8 mouse cellular contexts compared by ENCODE assay signal in genomic region chr13:31792480-31793132, GRCm38 (mm10). TPM values are rescaled to one million over a fixed set of nuclear protein-coding genes. Genes with fewer than 3 reads are reported as not detected.
DNase-seq lines count a peak whose midpoint lies in the region; ATAC-seq lines count a peak whose summit lies in the region.

No protein-coding gene starts in this region.

- H3K36me3 ChIP-seq in liver, embryonic 15.5 days (replicated peaks), result no peaks in the 10 kb centered on the region

- no peak for ATAC-seq in CD4-positive, CD25-positive, alpha-beta regulatory T cell, adult 4 months
- ATAC-seq in liver, embryonic 15.5 days (ENCODE audit: insufficient read depth), result no peak

- H3K9me3 ChIP-seq in liver, embryonic 15.5 days (replicated peaks), result no peaks in the 10 kb centered on the region

- H3K4me3 ChIP-seq in liver, embryonic 15.5 days (replicated peaks), result no peak overlapping the region

- 14% methylated on average over 17 of the region's 17 CpGs for WGBS in liver, embryonic 15.5 days (ENCODE audit: insufficient replicate concordance)

- H3K4me1 ChIP-seq in liver, embryonic 15.5 days (replicated peaks), result no peaks in the 10 kb centered on the region

- H3K4me2 ChIP-seq in liver, embryonic 15.5 days, result peak overlapping the region; percentile 23; the same call in 1 of the 2 replicates

- no peak overlapping the region for H3K9ac ChIP-seq in liver, embryonic 15.5 days

- DNase-seq in CD4-positive, CD25-positive, alpha-beta regulatory T cell, adult 2 months (ENCODE audit: low read depth, low spot score), result peak; percentile 50
- DNase-seq in 3134 (ENCODE audit: extremely low read depth, insufficient read length, low spot score), result peak; percentile 47
- peak; percentile 32 for DNase-seq in cerebellum, adult 8-10 months
- DNase-seq in gastrocnemius, postnatal 14 days, result peak; percentile 54
- DNase-seq in kidney, adult 18-20 months, result peak; percentile 52
- DNase-seq in retina, embryonic 14.5 days (ENCODE audit: low spot score), result peak; percentile 84

- peaks cover 33% of the 10 kb centered on the region for H3K27me3 ChIP-seq in liver, embryonic 15.5 days

- intact Hi-C loops in gastrocnemius, postnatal 14 days (cut with DNase I; ENCODE audit: low total_unique reads), result loop anchor here (10.0 kb wide), 1 partner anchor 702 kb away; no protein-coding TSS in a partner anchor

- H3K27ac ChIP-seq in liver, embryonic 15.5 days (replicated peaks), result no peak overlapping the region

RNA-seq across cellular contexts. Expression of gene Foxc1, which starts 13.8 kb away (rescaled TPM):
- polyA plus RNA-seq in CD4-positive, CD25-positive, alpha-beta regulatory T cell, adult 4 months (2017; shearing (Covaris generic)), result not detected
- total RNA-seq in gastrocnemius, postnatal 14 days (2021), result 1 to 10 TPM; 1.3 to 1.4 TPM
- 0.01 TPM in 1 of 2 replicates, not detected in the other for polyA plus RNA-seq in liver, embryonic 15.5 days (2015; fragmentation: Nextera tagmentation; extraction: Ambion mirVana)

Comparison
In these comparisons a context has a peak if more than half of its experiments do, and no peak if none do; other contexts are left out.
1. DNase-seq: peak in every context shown above with its lines; median percentile 84 in retina, embryonic 14.5 days; 54 in gastrocnemius, postnatal 14 days; 52 in kidney, adult 18-20 months; 50 in CD4-positive, CD25-positive, alpha-beta regulatory T cell, adult 2 months; 47 in 3134; 32 in cerebellum, adult 8-10 months.